Mouse (Mus musculus): ENCODE measurements at regions not wholly inside any gene's neighbourhood (a gene's known extent, or its start where the extent isn't known, plus 50 kb on each side); places are given as distances from the start of the nearest gene placed in this dataset.

- no peaks in the 10 kb centered on the region for H3K4me1 ChIP-seq
- WGBS, result 59% methylated on average over 2 of the region's 2 CpGs
- H3K9ac ChIP-seq, result no peak overlapping the region
- no peaks in the 10 kb centered on the region for H3K27me3 ChIP-seq
- no peak overlapping the region for H3K4me3 ChIP-seq (replicated peaks)
- H3K9me3 ChIP-seq (replicated peaks), result no peaks in the 10 kb centered on the region
- no peaks in the 10 kb centered on the region for H3K36me3 ChIP-seq
- no peak overlapping the region for H3K27ac ChIP-seq (replicated peaks)
- no peak for ATAC-seq (ENCODE audit: insufficient number of reproducible peaks, low FRiP score, low TSS enrichment, low read depth)
- H3K4me2 ChIP-seq (replicated peaks), result no peak overlapping the region
These were observed 52.8 kb upstream of the Rnf32 start for GRCm38 (mm10) chr5:29142957-29143356.

GRCm38 (mm10) chr5:29142502-29142901, 53.3 kb upstream of the Rnf32 start:
- 89% methylated on average over 13 of the region's 13 CpGs for WGBS

GRCm38 (mm10) chr5:29137481-29137880, 58.3 kb upstream of the Rnf32 start:
- WGBS, result 84% methylated on average over 5 of the region's 5 CpGs

More at GRCm38 (mm10) chr5:29142502-29142901, 53.3 kb upstream of the Rnf32 start:
- Histone ChIP-seq H3K4me3 (replicated peaks) (no peak overlapping the region), H3K27me3 (no peaks in the 10 kb centered on the region), H3K4me2 (replicated peaks) (no peak overlapping the region), H3K4me1 (no peaks in the 10 kb centered on the region), H3K27ac (replicated peaks) (no peak overlapping the region), H3K36me3 (no peaks in the 10 kb centered on the region), H3K9ac (no peak overlapping the region), H3K9me3 (replicated peaks) (no peaks in the 10 kb centered on the region)
- no peak for ATAC-seq (ENCODE audit: insufficient number of reproducible peaks, low FRiP score, low TSS enrichment, low read depth)

GRCm38 (mm10) chr5:29132261-29132660, 63.5 kb upstream of the Rnf32 start:
- H3K36me3 ChIP-seq, result no peaks in the 10 kb centered on the region
- ATAC-seq (ENCODE audit: insufficient number of reproducible peaks, low FRiP score, low TSS enrichment, low read depth), result no peak
- H3K4me2 ChIP-seq (replicated peaks), result no peak overlapping the region
- no peak overlapping the region for H3K9ac ChIP-seq
- H3K27me3 ChIP-seq, result no peaks in the 10 kb centered on the region
- H3K4me3 ChIP-seq (replicated peaks), result no peak overlapping the region
- no peaks in the 10 kb centered on the region for H3K4me1 ChIP-seq
- WGBS, result 16% methylated on average over 3 of the region's 3 CpGs
- no peaks in the 10 kb centered on the region for H3K9me3 ChIP-seq (replicated peaks)
- no peak overlapping the region for H3K27ac ChIP-seq (replicated peaks)

More at GRCm38 (mm10) chr5:29137481-29137880, 58.3 kb upstream of the Rnf32 start:
- no peak for ATAC-seq (ENCODE audit: insufficient number of reproducible peaks, low FRiP score, low TSS enrichment, low read depth)
- no peak overlapping the region for H3K4me3 ChIP-seq (replicated peaks)
- H3K4me1 ChIP-seq, result no peaks in the 10 kb centered on the region
- no peak overlapping the region for H3K27ac ChIP-seq (replicated peaks)
- H3K36me3 ChIP-seq, result no peaks in the 10 kb centered on the region
- H3K27me3 ChIP-seq, result no peaks in the 10 kb centered on the region
- no peak overlapping the region for H3K9ac ChIP-seq
- H3K4me2 ChIP-seq (replicated peaks), result no peak overlapping the region
- H3K9me3 ChIP-seq (replicated peaks), result no peaks in the 10 kb centered on the region

GRCm38 (mm10) chr5:29131762-29132161, 64.0 kb upstream of the Rnf32 start:
- 5% methylated on average over 2 of the region's 2 CpGs for WGBS
- Histone ChIP-seq H3K36me3 (no peaks in the 10 kb centered on the region), H3K27ac (replicated peaks) (no peak overlapping the region), H3K9me3 (replicated peaks) (no peaks in the 10 kb centered on the region), H3K4me1 (no peaks in the 10 kb centered on the region), H3K9ac (no peak overlapping the region), H3K4me2 (replicated peaks) (no peak overlapping the region), H3K27me3 (no peaks in the 10 kb centered on the region), H3K4me3 (replicated peaks) (no peak overlapping the region)
- ATAC-seq (ENCODE audit: insufficient number of reproducible peaks, low FRiP score, low TSS enrichment, low read depth), result no peak

GRCm38 (mm10) chr5:29129724-29130123, 66.1 kb upstream of the Rnf32 start:
- no peak overlapping the region for H3K27ac ChIP-seq (replicated peaks)
- no peaks in the 10 kb centered on the region for H3K36me3 ChIP-seq
- no peak overlapping the region for H3K9ac ChIP-seq
- no peak overlapping the region for H3K4me2 ChIP-seq (replicated peaks)
- 86% methylated on average over 3 of the region's 3 CpGs for WGBS
- no peaks in the 10 kb centered on the region for H3K4me1 ChIP-seq
- no peak overlapping the region for H3K4me3 ChIP-seq (replicated peaks)
- no peaks in the 10 kb centered on the region for H3K9me3 ChIP-seq (replicated peaks)
- H3K27me3 ChIP-seq, result no peaks in the 10 kb centered on the region
- no peak for ATAC-seq (ENCODE audit: insufficient number of reproducible peaks, low FRiP score, low TSS enrichment, low read depth)

GRCm38 (mm10) chr5:29116942-29117341, 78.8 kb upstream of the Rnf32 start:
- Histone ChIP-seq H3K4me2 (replicated peaks) (no peak overlapping the region), H3K4me3 (replicated peaks) (no peak overlapping the region), H3K4me1 (no peaks in the 10 kb centered on the region), H3K9ac (no peak overlapping the region), H3K27me3 (no peaks in the 10 kb centered on the region), H3K36me3 (no peaks in the 10 kb centered on the region), H3K27ac (replicated peaks) (no peak overlapping the region), H3K9me3 (replicated peaks) (no peaks in the 10 kb centered on the region)
- 48% methylated on average over 2 of the region's 2 CpGs for WGBS
- ATAC-seq (ENCODE audit: insufficient number of reproducible peaks, low FRiP score, low TSS enrichment, low read depth), result no peak

- no peaks in the 10 kb centered on the region for H3K27me3 ChIP-seq
- no peaks in the 10 kb centered on the region for H3K9me3 ChIP-seq (replicated peaks)
- no peak overlapping the region for H3K4me2 ChIP-seq (replicated peaks)
- H3K36me3 ChIP-seq, result no peaks in the 10 kb centered on the region
- ATAC-seq (ENCODE audit: insufficient number of reproducible peaks, low FRiP score, low TSS enrichment, low read depth), result no peak
- no peaks in the 10 kb centered on the region for H3K4me1 ChIP-seq
- H3K4me3 ChIP-seq (replicated peaks), result no peak overlapping the region
- H3K9ac ChIP-seq, result no peak overlapping the region
- no peak overlapping the region for H3K27ac ChIP-seq (replicated peaks)
These were observed 83.3 kb upstream of the Rnf32 start for GRCm38 (mm10) chr5:29112531-29112930.

- Histone ChIP-seq H3K9me3 (replicated peaks) (no peaks in the 10 kb centered on the region), H3K27ac (replicated peaks) (no peak overlapping the region), H3K4me1 (no peaks in the 10 kb centered on the region), H3K9ac (no peak overlapping the region), H3K27me3 (no peaks in the 10 kb centered on the region), H3K4me3 (replicated peaks) (no peak overlapping the region), H3K36me3 (no peaks in the 10 kb centered on the region), H3K4me2 (replicated peaks) (no peak overlapping the region)
- ATAC-seq (ENCODE audit: insufficient number of reproducible peaks, low FRiP score, low TSS enrichment, low read depth), result no peak
These were observed 88.5 kb upstream of the Rnf32 start for GRCm38 (mm10) chr5:29107276-29107675.

- no peak for ATAC-seq (ENCODE audit: insufficient number of reproducible peaks, low FRiP score, low TSS enrichment, low read depth)
- Histone ChIP-seq H3K9ac (no peak overlapping the region), H3K4me3 (replicated peaks) (no peak overlapping the region), H3K27ac (replicated peaks) (no peak overlapping the region), H3K4me2 (replicated peaks) (no peak overlapping the region), H3K27me3 (no peaks in the 10 kb centered on the region), H3K36me3 (no peaks in the 10 kb centered on the region), H3K9me3 (replicated peaks) (no peaks in the 10 kb centered on the region), H3K4me1 (no peaks in the 10 kb centered on the region)
- WGBS, result 61% methylated on average over 1 of the region's 1 CpGs
These were observed 112.5 kb upstream of the Rnf32 start for GRCm38 (mm10) chr5:29083288-29083687.

- H3K27me3 ChIP-seq, result no peaks in the 10 kb centered on the region
- no peak overlapping the region for H3K4me3 ChIP-seq (replicated peaks)
- no peak overlapping the region for H3K4me2 ChIP-seq (replicated peaks)
- H3K27ac ChIP-seq (replicated peaks), result no peak overlapping the region
- no peak overlapping the region for H3K9ac ChIP-seq
- no peaks in the 10 kb centered on the region for H3K4me1 ChIP-seq
- no peak for ATAC-seq (ENCODE audit: insufficient number of reproducible peaks, low FRiP score, low TSS enrichment, low read depth)
- no peaks in the 10 kb centered on the region for H3K36me3 ChIP-seq
- H3K9me3 ChIP-seq (replicated peaks), result no peaks in the 10 kb centered on the region
- 78% methylated on average over 1 of the region's 1 CpGs for WGBS
These were observed 141.4 kb upstream of the Rnf32 start for GRCm38 (mm10) chr5:29054393-29054792.

- Histone ChIP-seq H3K36me3 (no peaks in the 10 kb centered on the region), H3K27ac (replicated peaks) (no peak overlapping the region), H3K9me3 (replicated peaks) (no peaks in the 10 kb centered on the region), H3K9ac (no peak overlapping the region), H3K4me3 (replicated peaks) (no peak overlapping the region), H3K27me3 (no peaks in the 10 kb centered on the region), H3K4me2 (replicated peaks) (no peak overlapping the region), H3K4me1 (no peaks in the 10 kb centered on the region)
- ATAC-seq (ENCODE audit: insufficient number of reproducible peaks, low FRiP score, low TSS enrichment, low read depth), result no peak
- WGBS, result 59% methylated on average over 20 of the region's 20 CpGs
These were observed 159.2 kb upstream of the Rnf32 start for GRCm38 (mm10) chr5:29036636-29037035.

Data from embryonic facial prominence, embryonic 15.5 days (tissue).